Mouse (Mus musculus): Measurements from ENCODE around the gene Zbtb11. TPM values are rescaled to one million over a fixed set of nuclear protein-coding genes. Genes with fewer than 3 reads are reported as not detected.

Zbtb11 gene
- polyA plus RNA-seq (2014; fragmentation: Illumina TruSeq; extraction: RNeasy Lipid Tissue Mini Kit (QIAGEN cat#74804); ENCODE audit: low read depth, low replicate concordance), result 10.4 TPM

GRCm38 (mm10) chr16:55973431-55974255, at the start of gene Zbtb11:
Gene Zbtb11, plus strand, starts transcription at chr16:55973883.

GRCm38 (mm10) chr16:55934453-55935037, 39.1 kb upstream of the Zbtb11 start, which contains the start of gene Cep97:
Gene Cep97, minus strand, starts transcription at chr16:55934855.

GRCm38 (mm10) chr16:55966212-55966871, 7.3 kb upstream of the Zbtb11 start, which contains the start of gene Rpl24:
Gene Rpl24, plus strand, starts transcription at chr16:55966275.

DNA sequence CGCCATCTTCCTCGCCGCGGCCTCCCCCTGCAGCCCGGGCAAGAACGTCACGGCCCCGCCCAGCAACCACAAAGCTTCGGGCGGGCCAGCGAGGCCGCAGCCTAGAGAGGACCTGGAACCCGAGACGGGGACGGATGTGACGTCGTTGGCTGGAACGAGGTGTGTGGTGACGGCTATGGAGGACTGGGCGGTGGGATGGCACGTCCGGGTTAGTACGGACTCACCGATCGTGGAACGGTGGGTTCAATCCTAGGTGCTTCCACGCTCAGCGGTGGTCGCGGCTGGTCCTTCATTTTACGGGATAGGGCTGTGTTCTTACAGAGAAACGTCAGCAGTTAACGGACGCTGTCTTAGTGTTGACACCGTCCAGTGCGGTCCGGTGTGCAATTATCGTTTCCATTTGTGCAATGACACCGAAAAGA, 56.0 kb downstream of the Zbtb11 start, which contains the start of gene Pcnp:
Gene Pcnp (minus strand): TSS at position 79 of the 422 bp plus-strand sequence.

GRCm38 (mm10) chr16:56037138-56038010, 63.7 kb downstream of the Zbtb11 start, which contains the start of gene Trmt10c:
Gene Trmt10c, minus strand, starts transcription at chr16:56037819.

DNA sequence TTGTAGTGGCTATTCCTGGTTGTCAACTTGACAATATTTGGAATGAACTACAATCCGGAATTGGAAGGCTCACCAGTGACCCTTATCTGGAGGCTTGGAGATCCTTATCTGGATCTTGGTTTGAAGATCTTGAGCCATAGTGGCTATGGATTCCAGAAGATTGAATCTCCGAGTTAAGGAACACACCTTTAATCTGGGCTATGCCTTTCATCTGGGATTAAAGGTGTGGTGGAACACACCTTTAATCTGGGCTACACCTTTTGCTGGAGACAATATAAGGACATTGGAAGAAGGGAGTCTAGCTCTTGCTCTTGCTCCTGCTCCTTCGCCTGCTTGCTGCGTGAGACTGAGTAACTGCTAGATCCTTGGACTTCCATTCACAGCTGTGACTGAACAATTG, 74.4 kb downstream of the Zbtb11 start, which contains the start of gene Senp7:
Gene Senp7 (plus strand): TSS at position 301 of the 400 bp plus-strand sequence.

Other genes starting within 250 kb of the Zbtb11 start
- gene Nfkbiz, start 135.0 kb upstream of the Zbtb11 start, polyA plus RNA-seq (2014; fragmentation: Illumina TruSeq; extraction: RNeasy Lipid Tissue Mini Kit (QIAGEN cat#74804); ENCODE audit: low read depth, low replicate concordance), result 3.0 TPM
- 0.39 TPM for gene Nxpe3, start 78.6 kb upstream of the Zbtb11 start, polyA plus RNA-seq (2014; fragmentation: Illumina TruSeq; extraction: RNeasy Lipid Tissue Mini Kit (QIAGEN cat#74804); ENCODE audit: low read depth, low replicate concordance)
- gene Cep97, start 39.0 kb upstream of the Zbtb11 start, polyA plus RNA-seq (2014; fragmentation: Illumina TruSeq; extraction: RNeasy Lipid Tissue Mini Kit (QIAGEN cat#74804); ENCODE audit: low read depth, low replicate concordance), result 3.0 TPM
- gene Rpl24, start 7.6 kb upstream of the Zbtb11 start, polyA plus RNA-seq (2014; fragmentation: Illumina TruSeq; extraction: RNeasy Lipid Tissue Mini Kit (QIAGEN cat#74804); ENCODE audit: low read depth, low replicate concordance), result 618 TPM
- gene Pcnp, start 55.9 kb downstream of the Zbtb11 start, polyA plus RNA-seq (2014; fragmentation: Illumina TruSeq; extraction: RNeasy Lipid Tissue Mini Kit (QIAGEN cat#74804); ENCODE audit: low read depth, low replicate concordance), result 66.1 TPM
- 14.6 TPM for gene Trmt10c, start 63.9 kb downstream of the Zbtb11 start, polyA plus RNA-seq (2014; fragmentation: Illumina TruSeq; extraction: RNeasy Lipid Tissue Mini Kit (QIAGEN cat#74804); ENCODE audit: low read depth, low replicate concordance)
- 9.0 TPM for gene Senp7, start 74.5 kb downstream of the Zbtb11 start, polyA plus RNA-seq (2014; fragmentation: Illumina TruSeq; extraction: RNeasy Lipid Tissue Mini Kit (QIAGEN cat#74804); ENCODE audit: low read depth, low replicate concordance)
- gene Impg2, start 230.4 kb downstream of the Zbtb11 start, polyA plus RNA-seq (2014; fragmentation: Illumina TruSeq; extraction: RNeasy Lipid Tissue Mini Kit (QIAGEN cat#74804); ENCODE audit: low read depth, low replicate concordance), result 0.08 TPM